Mouse (Mus musculus): ENCODE results near the gene P3h4. TPM values are rescaled to one million over a fixed set of nuclear protein-coding genes. Genes with fewer than 3 reads are reported as not detected.

P3h4 gene
- total and polyA plus RNA-seq, 3 experiments = not detected

GRCm38 (mm10) chr11:100399727-100400538 is 14.7 kb downstream of the P3h4 start:
- TF ChIP-seq ZNF384 (IDR thresholded peaks at IDR 0.05; ENCODE audit: low read depth, low read length) (no peak), MEF2A (IDR thresholded peaks at IDR 0.05; ENCODE audit: borderline replicate concordance, low read depth, low read length) (no peak), ELF1 (IDR thresholded peaks at IDR 0.05; ENCODE audit: low read depth, low read length) (no peak), POLR2AphosphoS2 (IDR thresholded peaks at IDR 0.05; ENCODE audit: low read depth, low read length) (no peak), MAFK (IDR thresholded peaks at IDR 0.05; ENCODE audit: insufficient replicate concordance, low read length) (no peak), SIN3A (IDR thresholded peaks at IDR 0.05; ENCODE audit: low read length) (no peak), E2F4 (IDR thresholded peaks at IDR 0.05; ENCODE audit: insufficient replicate concordance, low read depth, low read length) (no peak), GABPA (IDR thresholded peaks at IDR 0.05; ENCODE audit: insufficient replicate concordance, low read depth, low read length) (no peak), NELFE (IDR thresholded peaks at IDR 0.05; ENCODE audit: low read depth, low read length) (no peak), MAX (IDR thresholded peaks at IDR 0.05; ENCODE audit: low read length) (no peak), POLR2A (IDR thresholded peaks at IDR 0.05; ENCODE audit: low read depth, low read length) (no peak), USF2 (conservative IDR thresholded peaks at IDR 0.05; ENCODE audit: low read depth, low read length) (no peak), PAX5 (IDR thresholded peaks at IDR 0.05; ENCODE audit: low read length) (no peak), TCF12 (IDR thresholded peaks at IDR 0.05; ENCODE audit: low read depth, low read length) (no peak), BHLHE40 (IDR thresholded peaks at IDR 0.05; ENCODE audit: low read depth, low read length) (no peak), CHD1 (IDR thresholded peaks at IDR 0.05; ENCODE audit: low read depth, low read length) (no peak), KAT2A (IDR thresholded peaks at IDR 0.05; ENCODE audit: insufficient replicate concordance, low read length) (no peak), HCFC1 (IDR thresholded peaks at IDR 0.05; ENCODE audit: low read depth, low read length) (no peak), CHD2 (IDR thresholded peaks at IDR 0.05; ENCODE audit: low read length) (no peak)
- H3K27ac ChIP-seq (ENCODE audit: insufficient read depth, low read depth) = no peak overlapping the region
- no peak overlapping the region for H3K9ac ChIP-seq (ENCODE audit: insufficient read depth, low read depth)
- no peak for DNase-seq (ENCODE audit: extremely low read depth)
- H3K36me3 ChIP-seq (replicated peaks in 1 of 2; ENCODE audit: control insufficient read depth in 1 of 2, insufficient read depth in 1 of 2, low read length in 1 of 2) = no peaks in the 10 kb centered on the region
- H3K4me1 ChIP-seq (ENCODE audit: control insufficient read depth in 1 of 2, insufficient read depth in 2 of 2) = peaks cover 13 to 25% of the 10 kb centered on the region in 2 experiments
- dilution Hi-C loops (cut with MboI; ENCODE audit: extremely low pct_ligation_motif_present, extremely low pct_unique_long_range_greater_than_20kb, low sequenced_read_pairs) = no loop called here
- H3K4me3 ChIP-seq (replicated peaks in 1 of 3; ENCODE audit: low read depth in 2 of 3, low read length in 2 of 3, poor library complexity in 1 of 3) = no peak overlapping the region
- no peaks in the 10 kb centered on the region for H3K79me2 ChIP-seq (replicated peaks; ENCODE audit: control insufficient read depth, extremely low read depth, insufficient read depth, poor library complexity, severe bottlenecking)
- no peak overlapping the region for H3K4me2 ChIP-seq (ENCODE audit: insufficient read depth, low read depth, poor library complexity, severe bottlenecking)
- H3K9me3 ChIP-seq (replicated peaks; ENCODE audit: low read length) = no peaks in the 10 kb centered on the region
- peaks cover 87% of the 10 kb centered on the region for H3K27me3 ChIP-seq (replicated peaks)
- in situ Hi-C loops (cut with MboI; ENCODE audit: low pct_ligation_motif_present, low pct_unique_long_range_greater_than_20kb, low sequenced_read_pairs) = no loop called here

GRCm38 (mm10) chr11:100399320-100399719 is 15.3 kb downstream of the P3h4 start:
- TF ChIP-seq MXI1 (IDR thresholded peaks at IDR 0.05; ENCODE audit: low read depth, low read length) (no peak), ELF1 (IDR thresholded peaks at IDR 0.05; ENCODE audit: low read depth, low read length) (no peak), ZNF384 (IDR thresholded peaks at IDR 0.05; ENCODE audit: low read depth, low read length) (no peak), UBTF (IDR thresholded peaks at IDR 0.05; ENCODE audit: low read depth, low read length) (no peak), ZKSCAN1 (IDR thresholded peaks at IDR 0.05; ENCODE audit: borderline replicate concordance, low read depth, low read length) (no peak), NELFE (IDR thresholded peaks at IDR 0.05; ENCODE audit: low read depth, low read length) (no peak), GABPA (IDR thresholded peaks at IDR 0.05; ENCODE audit: insufficient replicate concordance, low read depth, low read length) (no peak), ZMIZ1 (IDR thresholded peaks at IDR 0.05; ENCODE audit: low read depth, low read length) (no peak), MEF2A (IDR thresholded peaks at IDR 0.05; ENCODE audit: borderline replicate concordance, low read depth, low read length) (no peak), CHD1 (IDR thresholded peaks at IDR 0.05; ENCODE audit: low read depth, low read length) (no peak), TCF12 (IDR thresholded peaks at IDR 0.05; ENCODE audit: low read depth, low read length) (no peak), USF1 (IDR thresholded peaks at IDR 0.05; ENCODE audit: low read depth, low read length) (no peak), IRF4 (IDR thresholded peaks at IDR 0.05; ENCODE audit: low read depth, low read length) (no peak), USF2 (conservative IDR thresholded peaks at IDR 0.05; ENCODE audit: low read depth, low read length) (no peak), JUND (conservative IDR thresholded peaks at IDR 0.05; ENCODE audit: low read depth, low read length) (no peak), CHD2 (IDR thresholded peaks at IDR 0.05; ENCODE audit: low read length) (no peak), MAZ (IDR thresholded peaks at IDR 0.05; ENCODE audit: low read depth, low read length) (no peak)
- H3K9ac ChIP-seq (ENCODE audit: insufficient read depth, low read depth) = no peak overlapping the region
- H3K4me3 ChIP-seq (replicated peaks in 1 of 3; ENCODE audit: low read depth in 2 of 3, low read length in 2 of 3, poor library complexity in 1 of 3) = no peak overlapping the region
- in situ Hi-C loops (cut with MboI; ENCODE audit: low pct_ligation_motif_present, low pct_unique_long_range_greater_than_20kb, low sequenced_read_pairs) (no loop called here), dilution Hi-C loops (cut with MboI; ENCODE audit: extremely low pct_ligation_motif_present, extremely low pct_unique_long_range_greater_than_20kb, low sequenced_read_pairs) (no loop called here)
- no peak for DNase-seq (ENCODE audit: extremely low read depth)
- no peaks in the 10 kb centered on the region for H3K79me2 ChIP-seq (replicated peaks; ENCODE audit: control insufficient read depth, extremely low read depth, insufficient read depth, poor library complexity, severe bottlenecking)
- H3K36me3 ChIP-seq (replicated peaks in 1 of 2; ENCODE audit: control insufficient read depth in 1 of 2, insufficient read depth in 1 of 2, low read length in 1 of 2) = no peaks in the 10 kb centered on the region
- peaks cover 87% of the 10 kb centered on the region for H3K27me3 ChIP-seq (replicated peaks)
- H3K4me1 ChIP-seq (ENCODE audit: control insufficient read depth in 1 of 2, insufficient read depth in 2 of 2) = peaks cover 14 to 25% of the 10 kb centered on the region in 2 experiments
- H3K27ac ChIP-seq (ENCODE audit: insufficient read depth, low read depth) = no peak overlapping the region
- no peak overlapping the region for H3K4me2 ChIP-seq (ENCODE audit: insufficient read depth, low read depth, poor library complexity, severe bottlenecking)
- H3K9me3 ChIP-seq (replicated peaks; ENCODE audit: low read length) = no peaks in the 10 kb centered on the region
